Comparison of ENCODE assay signal across 29 mouse cellular contexts in genomic region chr12:80191806-80192205, GRCm38 (mm10).
A peak's percentile ranks its signal among the peaks of the same experiment; 100 is the strongest.
DNase-seq lines count a peak whose midpoint lies in the region; ATAC-seq and TF ChIP-seq lines count a peak whose summit lies in the region.
"Had no signal": no experiment of that assay in that cellular context is flagged by ENCODE, and none has a peak within 500 bp of the region (broad histone marks: within the 10 kb centered on the region; RNA-seq: fewer than 3 reads in every experiment).

No protein-coding gene starts in this region.

- H3K9ac ChIP-seq in hindbrain, embryonic 13.5 days: no peak overlapping the region
- no peak overlapping the region for H3K9ac ChIP-seq in liver, embryonic 12.5 days
- H3K9ac ChIP-seq: embryonic facial prominence, embryonic 12.5 days; embryonic facial prominence, embryonic 15.5 days; forebrain, postnatal 0 days; heart, embryonic 12.5 days; hindbrain, embryonic 14.5 days; intestine, embryonic 15.5 days had no signal

- H3K27me3 ChIP-seq in hindbrain, embryonic 10.5 days (ENCODE audit: insufficient read depth, poor library complexity, severe bottlenecking): no peaks in the 10 kb centered on the region
- no peaks in the 10 kb centered on the region for H3K27me3 ChIP-seq in hindbrain, embryonic 13.5 days
- no peaks in the 10 kb centered on the region for H3K27me3 ChIP-seq in liver, embryonic 12.5 days (replicated peaks)
- H3K27me3 ChIP-seq: CH12.LX; embryonic facial prominence, embryonic 12.5 days; embryonic facial prominence, embryonic 15.5 days; heart, embryonic 12.5 days; intestine, embryonic 15.5 days; Patski had no signal

- H3K4me2 ChIP-seq in hindbrain, embryonic 13.5 days: no peak overlapping the region
- H3K4me2 ChIP-seq in liver, embryonic 12.5 days: no peak overlapping the region
- H3K4me2 ChIP-seq: embryonic facial prominence, embryonic 12.5 days; embryonic facial prominence, embryonic 15.5 days; heart, embryonic 12.5 days; hindbrain, embryonic 14.5 days; intestine, embryonic 15.5 days had no signal

- peaks cover 17% of the 10 kb centered on the region for H3K4me1 ChIP-seq in hindbrain, embryonic 10.5 days (replicated peaks)
- peaks cover 11% of the 10 kb centered on the region for H3K4me1 ChIP-seq in hindbrain, embryonic 13.5 days (replicated peaks)
- H3K4me1 ChIP-seq in liver, embryonic 12.5 days: no peaks in the 10 kb centered on the region
- H3K4me1 ChIP-seq: embryonic facial prominence, embryonic 12.5 days; embryonic facial prominence, embryonic 15.5 days; heart, embryonic 12.5 days; intestine, embryonic 15.5 days had no signal

- 85% methylated on average over 5 of the region's 5 CpGs for WGBS in hindbrain, embryonic 10.5 days
- WGBS in hindbrain, embryonic 13.5 days: 85% methylated on average over 5 of the region's 5 CpGs
- 45% methylated on average over 5 of the region's 5 CpGs for WGBS in liver, embryonic 12.5 days (ENCODE audit: insufficient replicate concordance)

- no peak for TF ChIP-seq CTCF in layer of hippocampus, adult 2 months (conservative IDR thresholded peaks at IDR 0.05)

- ATAC-seq in hindbrain, embryonic 13.5 days (ENCODE audit: low FRiP score): no peak
- peak; percentile 3; the same call in 1 of the 2 replicates for ATAC-seq in liver, embryonic 12.5 days
- ATAC-seq: activated CD4-positive, CD25-positive, alpha-beta regulatory T cell, adult 4 months; forebrain, embryonic 14.5 days; forebrain, postnatal 0 days; intestine, embryonic 15.5 days; Patski had no signal

- no peak for DNase-seq in hindbrain, embryonic 10.5 days (ENCODE audit: low spot score)
- no peak for DNase-seq in liver
- peak; percentile 68 for DNase-seq in R1 (ENCODE audit: low read depth, low spot score)
- no peak for DNase-seq in lung, postnatal 14 days
- DNase-seq in layer of hippocampus, adult 2 months (ENCODE audit: low spot score in 2 of 2): no peak
- DNase-seq: adrenal gland, adult 8-10 months; adrenal gland, postnatal 25 days; B cell, adult 2 months; cerebellum, adult 11-12 months; cerebellum, adult 8-10 months; cerebellum, postnatal 36 days; forebrain, postnatal 0 days; gastrocnemius, adult 2 months; gastrocnemius, postnatal 14 days; heart, adult 11 months; heart, postnatal 14 days; kidney, adult 2 months had no signal

- H3K36me3 ChIP-seq in hindbrain, embryonic 10.5 days: peaks cover 96% of the 10 kb centered on the region
- H3K36me3 ChIP-seq in hindbrain, embryonic 13.5 days: peaks cover 46% of the 10 kb centered on the region
- H3K36me3 ChIP-seq in liver, embryonic 12.5 days: peaks cover 24% of the 10 kb centered on the region
- H3K36me3 ChIP-seq: G1E had no signal

- H3K9me3 ChIP-seq in hindbrain, embryonic 10.5 days: no peaks in the 10 kb centered on the region
- H3K9me3 ChIP-seq in hindbrain, embryonic 13.5 days: no peaks in the 10 kb centered on the region
- no peaks in the 10 kb centered on the region for H3K9me3 ChIP-seq in liver, embryonic 12.5 days (replicated peaks)
- H3K9me3 ChIP-seq: embryonic facial prominence, embryonic 12.5 days; embryonic facial prominence, embryonic 15.5 days; G1E; heart, embryonic 12.5 days; intestine, embryonic 15.5 days had no signal

- H3K27ac ChIP-seq in hindbrain, embryonic 10.5 days: 0 out of 2 replicates have a peak overlapping the region, but pooled peaks have one; percentile 66
- no peak overlapping the region for H3K27ac ChIP-seq in hindbrain, embryonic 13.5 days
- H3K27ac ChIP-seq in liver, embryonic 12.5 days: no peak overlapping the region
- no peak overlapping the region for H3K27ac ChIP-seq in layer of hippocampus, adult 2 months
- H3K27ac ChIP-seq: embryonic facial prominence, embryonic 12.5 days; embryonic facial prominence, embryonic 15.5 days; gastrocnemius, adult 2 months; hindbrain, embryonic 14.5 days; intestine, embryonic 15.5 days had no signal

- no peak overlapping the region for H3K4me3 ChIP-seq in hindbrain, embryonic 10.5 days
- no peak overlapping the region for H3K4me3 ChIP-seq in hindbrain, embryonic 13.5 days
- no peak overlapping the region for H3K4me3 ChIP-seq in liver, embryonic 12.5 days
- H3K4me3 ChIP-seq in layer of hippocampus, adult 2 months: no peak overlapping the region
- H3K4me3 ChIP-seq: embryonic facial prominence, embryonic 12.5 days; embryonic facial prominence, embryonic 15.5 days; gastrocnemius, adult 2 months; heart, embryonic 12.5 days; intestine, embryonic 15.5 days had no signal
